Mouse (Mus musculus): ENCODE measurements around the gene Chpf2.

The Chpf2 gene

GRCm38 (mm10) chr5:24638131-24638530 lies 51.6 kb downstream of the Chpf2 start:
- DNase-seq (ENCODE audit: low spot score in 2 of 2), result no peak

DNA sequence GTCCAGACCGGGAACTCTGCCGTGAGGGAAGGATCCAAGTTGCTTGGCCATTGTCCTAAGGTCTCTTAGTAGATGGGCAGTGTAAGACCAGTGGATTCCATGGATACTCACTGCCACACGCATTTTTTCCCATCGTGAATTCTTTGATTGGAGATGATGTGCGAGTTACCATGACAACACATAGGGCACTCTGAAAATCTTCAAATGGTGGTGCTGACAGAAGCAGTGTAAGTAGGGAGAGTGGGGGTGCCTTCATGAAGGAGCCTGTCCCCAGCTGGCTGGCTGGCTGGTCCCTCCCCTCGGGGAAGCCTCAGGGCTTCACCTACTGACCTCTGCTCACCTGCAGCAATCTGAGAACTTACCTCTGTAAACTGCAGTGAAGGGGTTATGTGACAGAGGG lies 52.5 kb downstream of the Chpf2 start:
- no peak for DNase-seq (ENCODE audit: low spot score in 2 of 2)
